Mouse (Mus musculus) urinary bladder, adult 2 months (tissue): ENCODE measurements around the gene H2al1a. TPM values are rescaled to one million over a fixed set of nuclear protein-coding genes. Genes with fewer than 3 reads are reported as not detected.

Experiments used
- DNase-seq: peaks from one replicate; pipeline ENCODE4 v3.0.0; 2022; ENCODE audit warnings: low spot score
- polyA plus RNA-seq: library from polyadenylated mRNA; depleted of rRNA; stranded (reverse); fragments of >200 nt; gene quantifications from 2 replicates; pipeline ENCODE4 v1.2.3, GENCODE M21; 2012; rRNA removed

The H2al1a gene
- polyA plus RNA-seq, 1 experiment = not detected

DNA sequence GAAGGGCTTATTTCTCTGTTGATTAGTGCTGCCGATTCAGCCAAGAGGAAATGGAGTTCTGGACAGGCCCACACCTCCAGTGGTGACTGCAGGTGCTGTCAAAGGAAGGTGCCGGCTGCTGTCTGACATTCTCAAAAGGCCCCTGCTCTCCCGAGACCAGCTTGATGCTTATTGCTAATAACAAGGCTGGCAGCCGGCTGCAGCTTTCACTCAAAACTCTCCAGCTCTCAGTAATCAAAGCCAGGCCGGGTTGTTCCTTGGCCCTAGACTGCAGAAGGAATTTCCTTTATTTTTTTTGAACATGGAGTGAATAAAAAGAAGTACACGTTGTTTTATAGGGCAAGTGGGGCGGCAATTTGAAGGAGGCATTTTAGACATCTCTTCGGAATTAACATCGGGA is 46.7 kb downstream of the H2al1a start:
- no peak for DNase-seq

DNA sequence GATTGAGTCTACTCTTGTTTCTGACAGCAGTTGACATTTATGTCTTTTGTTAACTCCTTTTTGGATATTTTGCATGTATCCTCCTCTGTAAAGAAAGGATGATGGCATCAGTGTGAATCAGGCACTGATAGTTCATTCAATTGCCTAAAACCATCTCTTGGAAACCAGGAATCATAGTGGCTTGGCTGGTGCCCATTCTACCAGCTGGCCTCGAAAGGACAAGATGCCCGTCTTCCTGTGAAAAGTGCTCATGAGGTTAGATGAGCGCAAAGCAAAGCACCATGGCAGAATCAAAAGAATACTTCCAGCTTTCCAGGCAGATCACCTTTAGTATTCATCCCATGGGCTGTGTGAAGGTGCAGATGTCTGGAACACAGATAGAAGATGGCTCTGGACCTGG is 47.7 kb downstream of the H2al1a start:
- no peak for DNase-seq

Other genes with a start within 250 kb of the H2al1a start
- gene H2al1b, start 3.2 kb downstream of the H2al1a start, polyA plus RNA-seq = not detected in 2 replicates
- gene H2al1c, start 6.4 kb downstream of the H2al1a start, polyA plus RNA-seq = not detected in 2 replicates
- not detected in 2 replicates for gene H2al1d, start 9.6 kb downstream of the H2al1a start, polyA plus RNA-seq
- not detected in 2 replicates for gene H2al1e, start 12.7 kb downstream of the H2al1a start, polyA plus RNA-seq
- gene H2al1f, start 15.9 kb downstream of the H2al1a start, polyA plus RNA-seq = not detected in 2 replicates
- not detected in 2 replicates for gene H2al1g, start 19.0 kb downstream of the H2al1a start, polyA plus RNA-seq
- gene H2al1h, start 22.2 kb downstream of the H2al1a start, polyA plus RNA-seq = not detected in 2 replicates
- not detected in 2 replicates for gene H2al1i, start 25.4 kb downstream of the H2al1a start, polyA plus RNA-seq
- gene H2al1j, start 28.6 kb downstream of the H2al1a start, polyA plus RNA-seq = not detected in 2 replicates